Mouse (Mus musculus) kidney, embryonic 15.5 days (tissue): ENCODE data around the gene Pnp. TPM values are rescaled to one million over a fixed set of nuclear protein-coding genes. Genes with fewer than 3 reads are reported as not detected.
"Not testable (repeated sequence)": the region's sequence is repeated elsewhere in the genome, so short reads cannot be mapped to it uniquely, and the experiment has no call there.

Source experiments
- ATAC-seq: fragments of 200-750 bp; cut with Nextera tagmentation; replicated peaks from 2 replicates; pipeline ENCODE4 v1.8.0; 2017; ENCODE audit warnings: moderate TSS enrichment; ENCODE audit not compliant: low FRiP score
- H3K27ac ChIP-seq: fragments of 300-500 bp; sonication (generic); 2 replicates; pipeline ENCODE4 v1.5.1; 2015; ENCODE audit warnings: mild to moderate bottlenecking, inconsistent platforms
- H3K27me3 ChIP-seq: fragments of 300-500 bp; sonication (generic); 2 replicates; pipeline ENCODE4 v1.6.1; 2015; ENCODE audit warnings: inconsistent platforms
- H3K36me3 ChIP-seq: fragments of 300-500 bp; sonication (generic); 2 replicates; pipeline ENCODE4 v1.6.1; 2015; ENCODE audit warnings: inconsistent platforms
- H3K4me1 ChIP-seq: fragments of 300-500 bp; sonication (generic); 2 replicates; pipeline ENCODE4 v1.6.1; 2015; ENCODE audit warnings: inconsistent platforms
- H3K4me2 ChIP-seq: fragments of 300-500 bp; sonication (generic); 2 replicates; pipeline ENCODE4 v1.6.1; 2015; ENCODE audit warnings: moderate library complexity, mild to moderate bottlenecking, inconsistent platforms
- H3K4me3 ChIP-seq: fragments of 300-500 bp; sonication (generic); replicated peaks from 2 replicates; pipeline ENCODE4 v1.5.1; 2015; ENCODE audit warnings: mild to moderate bottlenecking, inconsistent platforms
- H3K9ac ChIP-seq: fragments of 300-500 bp; sonication (generic); 2 replicates; pipeline ENCODE4 v1.6.1; 2015; ENCODE audit warnings: mild to moderate bottlenecking, inconsistent platforms
- H3K9me3 ChIP-seq: fragments of 300-500 bp; sonication (generic); replicated peaks from 2 replicates; pipeline ENCODE4 v1.6.1; 2016; ENCODE audit warnings: inconsistent platforms
- WGBS: fragments of 180-500 bp; shearing (Covaris S2); methylation state at CpG from one replicate; pipeline ENCODE4 v1.1.7; 2015; ENCODE audit warnings: mixed read lengths; 5-methylcytosine and 5-hydroxymethylcytosine counted together
- polyA plus RNA-seq: library from polyadenylated mRNA; unstranded; fragments of >200 nt; fragmentation: Nextera tagmentation; extraction: Ambion mirVana; gene quantifications from 2 replicates; pipeline ENCODE4 v1.2.1, GENCODE M21; 2015

Gene Pnp
- polyA plus RNA-seq, 1 experiment from 2014 or later, result 74.3 TPM

- H3K9me3 ChIP-seq, result no peaks in the 10 kb centered on the region
- H3K4me2 ChIP-seq, result no peak overlapping the region
- no peaks in the 10 kb centered on the region for H3K4me1 ChIP-seq
- H3K27ac ChIP-seq, result no peak overlapping the region
- no peak overlapping the region for H3K4me3 ChIP-seq
- no peaks in the 10 kb centered on the region for H3K36me3 ChIP-seq
- H3K9ac ChIP-seq, result no peak overlapping the region
- 86% methylated on average over 2 of the region's 2 CpGs for WGBS
- ATAC-seq, result no peak
- H3K27me3 ChIP-seq, result no peaks in the 10 kb centered on the region
Measured at GRCm38 (mm10) chr14:50987668-50988067, 56.8 kb downstream of the Pnp start.

- Histone ChIP-seq H3K4me1 (0 out of 2 replicates have a peak, but pooled peaks cover 6% of the 10 kb centered on the region), H3K36me3 (no peaks in the 10 kb centered on the region), H3K9me3 (no peaks in the 10 kb centered on the region), H3K27me3 (no peaks in the 10 kb centered on the region), H3K4me3 (no peak overlapping the region), H3K27ac (0 out of 2 replicates have a peak overlapping the region, but pooled peaks have one; percentile 58), H3K9ac (no peak overlapping the region), H3K4me2 (no peak overlapping the region)
- peak; percentile 82 for ATAC-seq
- WGBS, result 70% methylated on average over 3 of the region's 3 CpGs
Measured at GRCm38 (mm10) chr14:50991037-50991436, 60.2 kb downstream of the Pnp start.

- 0 out of 2 replicates have a peak, but pooled peaks cover 6% of the 10 kb centered on the region for H3K4me1 ChIP-seq
- WGBS, result 56% methylated on average over 3 of the region's 3 CpGs
- no peak for ATAC-seq
- 0 out of 2 replicates have a peak overlapping the region, but pooled peaks have one; percentile 1 for H3K27ac ChIP-seq
- no peaks in the 10 kb centered on the region for H3K36me3 ChIP-seq
- H3K4me2 ChIP-seq, result no peak overlapping the region
- H3K4me3 ChIP-seq, result no peak overlapping the region
- H3K27me3 ChIP-seq, result no peaks in the 10 kb centered on the region
- H3K9me3 ChIP-seq, result no peaks in the 10 kb centered on the region
- no peak overlapping the region for H3K9ac ChIP-seq
Measured at GRCm38 (mm10) chr14:50997088-50997487, 66.2 kb downstream of the Pnp start.

GRCm38 (mm10) chr14:50997999-50998666, 67.3 kb downstream of the Pnp start:
- H3K4me2 ChIP-seq, result no peak overlapping the region
- H3K27ac ChIP-seq, result no peak overlapping the region
- H3K4me1 ChIP-seq, result 0 out of 2 replicates have a peak, but pooled peaks cover 6% of the 10 kb centered on the region
- H3K36me3 ChIP-seq, result no peaks in the 10 kb centered on the region
- 88% methylated on average over 2 of the region's 2 CpGs for WGBS
- no peak for ATAC-seq
- H3K9ac ChIP-seq, result no peak overlapping the region
- no peaks in the 10 kb centered on the region for H3K9me3 ChIP-seq
- no peaks in the 10 kb centered on the region for H3K27me3 ChIP-seq
- H3K4me3 ChIP-seq, result no peak overlapping the region

GRCm38 (mm10) chr14:51007152-51007801, 76.4 kb downstream of the Pnp start, which contains the start of gene Rnase10:
Gene Rnase10, plus strand, starts transcription at chr14:51007751.
- Histone ChIP-seq H3K4me2 (no peak within 1 kb of the TSS), H3K9me3 (no peaks in the 10 kb centered on the region), H3K4me3 (no peak within 1 kb of the TSS), H3K27me3 (no peaks in the 10 kb centered on the region), H3K36me3 (no peaks in the 10 kb centered on the region), H3K9ac (no peak within 1 kb of the TSS), H3K4me1 (no peaks in the 10 kb centered on the region), H3K27ac (peak within 1 kb of the TSS; percentile 56; the same call in 1 of the 2 replicates)
- no peak for ATAC-seq
- 84% methylated on average over 8 of the region's 8 CpGs for WGBS

GRCm38 (mm10) chr14:51007914-51008713, 77.2 kb downstream of the Pnp start:
- Histone ChIP-seq H3K36me3 (no peaks in the 10 kb centered on the region), H3K9me3 (no peaks in the 10 kb centered on the region), H3K4me2 (no peak overlapping the region), H3K4me3 (no peak overlapping the region), H3K4me1 (no peaks in the 10 kb centered on the region), H3K9ac (no peak overlapping the region), H3K27ac (peak overlapping the region; percentile 56; the same call in 1 of the 2 replicates), H3K27me3 (no peaks in the 10 kb centered on the region)
- 71% methylated on average over 13 of the region's 13 CpGs for WGBS
- ATAC-seq, result no peak

- H3K4me2 ChIP-seq, result no peak overlapping the region
- no peaks in the 10 kb centered on the region for H3K36me3 ChIP-seq
- WGBS, result 82% methylated on average over 4 of the region's 4 CpGs
- no peak overlapping the region for H3K9ac ChIP-seq
- H3K27ac ChIP-seq, result 0 out of 2 replicates have a peak overlapping the region, but pooled peaks have one; percentile 56
- ATAC-seq, result no peak
- H3K9me3 ChIP-seq, result no peaks in the 10 kb centered on the region
- H3K4me3 ChIP-seq, result no peak overlapping the region
- H3K4me1 ChIP-seq, result no peaks in the 10 kb centered on the region
- no peaks in the 10 kb centered on the region for H3K27me3 ChIP-seq
Measured at GRCm38 (mm10) chr14:51008781-51009180, 77.9 kb downstream of the Pnp start.

GRCm38 (mm10) chr14:51009572-51009971, 78.7 kb downstream of the Pnp start:
- Histone ChIP-seq H3K4me3 (no peak overlapping the region), H3K9ac (no peak overlapping the region), H3K9me3 (no peaks in the 10 kb centered on the region), H3K4me1 (no peaks in the 10 kb centered on the region), H3K27ac (no peak overlapping the region), H3K27me3 (no peaks in the 10 kb centered on the region), H3K36me3 (no peaks in the 10 kb centered on the region), H3K4me2 (no peak overlapping the region)
- WGBS, result 83% methylated on average over 6 of the region's 6 CpGs
- no peak for ATAC-seq

- not testable (repeated sequence) for H3K4me2 ChIP-seq, ATAC-seq, H3K9ac ChIP-seq, H3K36me3 ChIP-seq, H3K27me3 ChIP-seq, H3K9me3 ChIP-seq, H3K4me1 ChIP-seq, H3K27ac ChIP-seq, H3K4me3 ChIP-seq
- WGBS, result 87% methylated on average over 3 of the region's 3 CpGs
Measured at GRCm38 (mm10) chr14:51014724-51015123, 83.8 kb downstream of the Pnp start.

Other genes starting within 250 kb of the Pnp start
- gene Olfr747, start 237.9 kb upstream of the Pnp start, polyA plus RNA-seq, result not detected in 2 replicates
- not detected in 2 replicates for gene Olfr748, start 223.7 kb upstream of the Pnp start, polyA plus RNA-seq
- gene Olfr749, start 186.0 kb upstream of the Pnp start, polyA plus RNA-seq, result not detected in 2 replicates
- gene Ttc5, start 145.6 kb upstream of the Pnp start, polyA plus RNA-seq, result 74.4 and 78.5 TPM in 2 replicates
- not detected in 2 replicates for gene Ccnb1ip1, start 123.3 kb upstream of the Pnp start, polyA plus RNA-seq
- gene Parp2, start 123.2 kb upstream of the Pnp start, polyA plus RNA-seq, result 64.9 and 65.6 TPM in 2 replicates
- gene Tep1, start 60.5 kb upstream of the Pnp start, polyA plus RNA-seq, result 6.2 and 8.5 TPM in 2 replicates
- 0.19 TPM in 2 replicates for gene Klhl33, start 33.6 kb upstream of the Pnp start, polyA plus RNA-seq
- 166 and 173 TPM in 2 replicates for gene Osgep, start 6.2 kb upstream of the Pnp start, polyA plus RNA-seq
- gene Apex1, start 6.1 kb upstream of the Pnp start, polyA plus RNA-seq, result 301 and 306 TPM in 2 replicates
- 49.5 and 53.9 TPM in 2 replicates for gene Pip4p1, start 226 bp upstream of the Pnp start, polyA plus RNA-seq
- not detected in 2 replicates for gene Gm49342, start 13.4 kb downstream of the Pnp start, polyA plus RNA-seq
- gene Pnp2, start 24.9 kb downstream of the Pnp start, polyA plus RNA-seq, result 0.62 and 1.0 TPM in 2 replicates
- not detected in 2 replicates for gene Rnase10, start 76.7 kb downstream of the Pnp start, polyA plus RNA-seq
- 0.17 TPM in 1 of 2 replicates, not detected in the other for gene Rnase9, start 110.8 kb downstream of the Pnp start, polyA plus RNA-seq
- 0.38 TPM in 1 of 2 replicates, not detected in the other for gene Rnase11, start 119.1 kb downstream of the Pnp start, polyA plus RNA-seq
- 10.2 and 11.1 TPM in 2 replicates for gene Rnase12, start 126.6 kb downstream of the Pnp start, polyA plus RNA-seq
- 0.04 TPM in 1 of 2 replicates, not detected in the other for gene Olfr750, start 143.4 kb downstream of the Pnp start, polyA plus RNA-seq
- 37.8 and 40.5 TPM in 2 replicates for gene Rnase4, start 160.0 kb downstream of the Pnp start, polyA plus RNA-seq
- 8.4 and 9.8 TPM in 2 replicates for gene Ang, start 160.1 kb downstream of the Pnp start, polyA plus RNA-seq
- 2.0 and 2.1 TPM in 2 replicates for gene Eddm3b, start 183.3 kb downstream of the Pnp start, polyA plus RNA-seq
- 0.52 and 1.3 TPM in 2 replicates for gene Rnase6, start 192.8 kb downstream of the Pnp start, polyA plus RNA-seq
- gene Rnase1, start 215.7 kb downstream of the Pnp start, polyA plus RNA-seq, result 0.17 and 1.00 TPM in 2 replicates
- gene Rnase2b, start 231.2 kb downstream of the Pnp start, polyA plus RNA-seq, result not detected in 2 replicates